Mouse (Mus musculus): Measurements from ENCODE around the gene Tll2.
A peak's percentile ranks its signal among the peaks of the same experiment; 100 is the strongest.

Gene Tll2

GRCm38 (mm10) chr19:41088491-41088890, 118.1 kb downstream of the Tll2 start:
- no peak for DNase-seq (ENCODE audit: low spot score in 2 of 2)

GRCm38 (mm10) chr19:41087901-41088300, 118.7 kb downstream of the Tll2 start:
- DNase-seq (ENCODE audit: low spot score in 2 of 2), result no peak

GRCm38 (mm10) chr19:41086700-41087099, 119.9 kb downstream of the Tll2 start:
- peak in 1 of 2 experiments; percentile 60 for DNase-seq (ENCODE audit: low spot score in 2 of 2)

GRCm38 (mm10) chr19:41086289-41086688, 120.3 kb downstream of the Tll2 start:
- no peak for DNase-seq (ENCODE audit: low spot score in 2 of 2)

- DNase-seq (ENCODE audit: low spot score in 2 of 2), result no peak
These were observed 123.0 kb downstream of the Tll2 start for GRCm38 (mm10) chr19:41083646-41084045.

DNA sequence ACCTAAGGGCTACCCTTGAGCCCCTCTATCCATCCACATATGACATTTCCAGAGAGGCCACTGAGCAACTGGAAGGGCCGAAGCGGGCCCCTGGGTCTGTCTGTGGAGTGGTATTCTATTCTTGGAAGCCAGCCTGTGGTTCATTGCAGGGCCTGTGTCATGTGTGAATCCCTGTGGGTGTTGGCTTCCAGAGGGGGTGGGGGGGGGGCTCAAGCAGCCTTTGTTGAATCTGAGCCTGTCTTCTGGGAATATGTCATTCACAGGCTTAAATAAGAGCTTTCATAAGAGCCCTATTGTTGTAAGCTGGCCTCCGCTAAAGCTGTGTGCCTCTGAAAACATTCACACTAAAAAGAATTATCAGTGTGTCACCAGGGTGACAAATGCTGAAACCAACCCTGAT, 125.0 kb downstream of the Tll2 start:
- DNase-seq (ENCODE audit: low spot score in 2 of 2), result no peak

DNA sequence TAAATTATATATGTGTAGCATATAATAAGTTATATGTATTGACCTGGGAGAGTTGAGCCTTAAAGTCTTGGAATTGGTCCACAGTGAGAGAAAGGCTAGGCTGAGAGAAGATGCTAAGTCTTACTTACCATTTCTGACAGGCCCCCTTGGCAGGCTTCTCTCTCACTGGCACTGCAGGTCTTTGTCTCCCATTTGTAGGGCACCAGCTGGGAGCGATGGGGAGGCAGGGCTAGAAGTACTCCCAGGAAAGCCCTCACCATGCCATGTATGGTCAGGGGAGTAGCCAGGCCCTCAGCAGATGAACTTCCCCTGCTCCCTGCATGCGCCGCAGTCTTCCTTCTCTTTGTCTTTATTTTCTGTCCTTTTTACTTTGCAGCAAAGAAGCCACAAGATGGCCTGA, 129.7 kb downstream of the Tll2 start, which contains the start of gene Opalin:
Gene Opalin, minus strand, starts transcription at position 208 of the 400 bp plus-strand sequence.
- no peak for DNase-seq (ENCODE audit: low spot score in 2 of 2)

DNA sequence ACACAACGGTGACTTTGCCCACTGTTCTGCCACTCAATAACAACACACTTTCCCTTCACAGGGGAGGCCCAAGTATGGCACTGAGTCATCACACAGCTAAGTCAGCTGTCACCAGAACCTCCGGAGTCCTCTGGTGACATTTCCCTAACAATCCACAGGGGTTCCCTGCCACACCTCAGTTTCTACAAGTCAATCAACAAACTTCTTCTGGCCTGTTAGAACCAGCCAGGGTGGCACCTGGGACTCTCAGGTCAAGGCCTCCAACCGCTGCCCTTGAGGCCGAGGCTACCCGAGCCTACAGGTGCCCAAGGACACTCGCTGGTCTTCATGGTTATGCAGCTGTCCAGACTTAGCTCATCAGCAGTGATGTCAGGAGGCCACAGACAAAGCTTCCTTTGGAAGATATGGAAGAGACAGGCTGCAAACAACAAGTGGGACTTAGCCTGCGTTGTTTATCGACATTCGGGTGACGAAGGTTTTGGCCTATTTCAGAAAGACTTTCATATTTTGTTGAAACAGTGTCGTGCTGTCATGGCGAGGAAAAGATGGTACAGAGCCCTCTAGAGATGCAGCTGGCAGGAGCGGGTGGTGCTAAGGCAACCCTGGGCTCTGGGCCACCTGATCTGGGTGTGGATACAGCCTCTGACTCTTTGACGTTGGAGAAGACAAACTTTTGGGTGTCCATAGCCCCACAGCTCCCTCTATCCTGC, 132.7 kb downstream of the Tll2 start:
- no peak for DNase-seq (ENCODE audit: low spot score in 2 of 2)

DNA sequence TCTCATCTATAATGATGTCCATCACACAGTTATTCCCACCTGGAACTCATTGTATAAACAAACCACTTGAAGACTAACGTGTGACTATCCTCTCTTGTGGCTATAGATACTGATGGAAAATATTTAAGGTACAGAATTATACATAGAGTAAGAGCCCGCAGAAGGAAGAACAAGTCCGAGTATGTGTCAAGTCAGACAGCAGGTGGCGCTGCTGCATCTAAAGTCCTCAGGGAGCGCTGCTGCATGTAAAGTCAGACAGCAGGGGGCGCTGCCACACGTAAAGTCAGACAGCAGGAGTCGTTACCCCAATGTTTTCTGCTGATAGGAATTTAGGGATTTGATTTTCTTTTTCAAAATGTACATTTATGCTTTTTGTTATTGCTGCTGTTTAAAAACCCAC, 135.1 kb downstream of the Tll2 start:
- DNase-seq (ENCODE audit: low spot score in 2 of 2), result peak; percentile 69 to 85

DNA sequence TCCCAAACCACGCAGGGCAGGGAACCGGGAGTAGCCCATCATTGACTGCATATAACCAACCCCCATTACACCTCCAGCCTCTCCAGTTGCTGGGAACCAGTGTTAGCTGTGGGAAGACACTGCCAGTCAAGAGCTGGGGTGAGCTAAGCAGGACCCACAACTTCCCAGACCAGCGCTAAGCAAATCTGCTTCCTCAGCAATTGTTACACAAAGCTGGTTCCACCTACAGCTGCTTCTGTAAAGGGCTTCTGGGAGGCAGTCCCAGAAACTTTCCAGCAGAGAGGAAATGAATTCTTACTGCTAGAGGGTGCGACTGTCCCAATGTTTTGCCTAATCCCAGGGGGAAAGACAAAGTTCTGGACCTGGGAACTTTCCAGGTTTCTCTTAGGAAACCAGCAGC, 151.9 kb downstream of the Tll2 start:
- DNase-seq (ENCODE audit: low spot score in 2 of 2), result no peak

- DNase-seq (ENCODE audit: low spot score in 2 of 2), result peak; percentile 19 to 62
These were observed 153.1 kb downstream of the Tll2 start for GRCm38 (mm10) chr19:41053530-41053929.

GRCm38 (mm10) chr19:41052247-41052646, 154.4 kb downstream of the Tll2 start:
- no peak for DNase-seq (ENCODE audit: low spot score in 2 of 2)

- no peak for DNase-seq (ENCODE audit: low spot score in 2 of 2)
These were observed 154.9 kb downstream of the Tll2 start for GRCm38 (mm10) chr19:41051714-41052113.

DNA sequence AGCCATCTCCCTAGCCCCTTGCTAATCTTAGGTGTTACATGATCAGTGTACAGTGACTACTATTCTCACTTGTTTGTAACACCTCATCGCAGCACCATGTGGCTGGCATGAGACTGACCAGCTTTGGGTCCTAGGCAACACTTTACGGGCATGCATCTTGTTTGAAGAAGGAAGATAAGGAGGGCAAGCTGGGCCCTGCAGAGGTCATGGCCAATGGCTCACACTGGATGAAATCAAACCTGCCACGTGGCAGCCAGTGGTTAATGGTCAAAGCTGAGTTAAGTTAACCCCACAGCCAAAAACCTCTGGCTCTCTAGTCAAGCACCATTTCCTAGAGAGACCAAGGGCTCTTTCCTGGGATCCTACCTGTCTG, 158.5 kb downstream of the Tll2 start:
- no peak for DNase-seq (ENCODE audit: low spot score in 2 of 2)

DNA sequence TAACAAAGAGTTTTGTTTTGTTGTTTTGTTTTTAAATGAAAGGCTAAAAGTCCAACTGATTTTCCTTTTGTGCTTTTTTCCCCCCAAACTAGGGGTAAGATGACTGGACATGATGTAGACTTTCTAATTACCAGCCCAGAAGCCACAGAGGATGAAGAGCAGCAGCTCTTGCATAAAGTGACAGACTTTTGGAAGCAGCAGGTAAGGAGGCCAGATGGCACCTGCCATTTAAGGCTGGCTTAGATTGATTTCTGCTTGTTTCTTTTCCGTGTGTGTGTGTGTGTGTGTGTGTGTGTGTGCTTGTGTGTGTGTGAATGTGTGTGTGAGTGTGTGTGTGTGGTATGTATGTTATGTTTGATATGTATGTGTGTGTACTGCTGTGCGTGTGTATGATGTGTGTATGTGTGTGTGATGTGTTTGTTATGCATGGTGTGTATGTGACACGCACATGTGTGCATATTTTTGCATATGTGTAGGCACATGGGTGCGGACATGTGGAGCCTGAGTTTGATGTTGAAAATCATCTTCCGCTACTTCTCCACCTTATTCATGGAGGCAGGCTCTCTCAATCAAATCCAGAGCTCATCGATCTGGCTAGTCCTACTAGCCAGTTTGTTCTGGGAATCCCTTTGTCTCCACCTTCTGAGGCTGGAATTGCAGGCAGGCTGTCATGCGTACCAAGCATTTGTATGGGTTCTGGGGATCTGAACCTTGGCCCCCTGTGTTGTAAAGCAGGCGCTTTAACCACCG, 159.0 kb downstream of the Tll2 start:
- DNase-seq (ENCODE audit: low spot score in 2 of 2), result no peak

- no peak for DNase-seq (ENCODE audit: low spot score in 2 of 2)
These were observed 161.4 kb downstream of the Tll2 start for GRCm38 (mm10) chr19:41045091-41045770.

GRCm38 (mm10) chr19:41039110-41039509, 167.5 kb downstream of the Tll2 start:
- no peak for DNase-seq (ENCODE audit: low spot score in 2 of 2)

GRCm38 (mm10) chr19:41035809-41036551, 170.7 kb downstream of the Tll2 start:
- DNase-seq (ENCODE audit: low spot score in 2 of 2), result no peak

Measured in spleen, postnatal 14 days (tissue).